Mouse (Mus musculus) forebrain, embryonic 16.5 days (tissue): Measurements from ENCODE around the gene Cacna1f. TPM values are rescaled to one million over a fixed set of nuclear protein-coding genes. Genes with fewer than 3 reads are reported as not detected.

Source experiments
- ATAC-seq: fragments of 200-750 bp; cut with Nextera tagmentation; 2 replicates; pipeline ENCODE4 v1.8.0; 2017; ENCODE audit warnings: mild to moderate bottlenecking, moderate library complexity
- H3K27ac ChIP-seq: fragments of 300-500 bp; sonication (generic); 2 replicates; pipeline ENCODE4 v1.5.1; 2014; ENCODE audit warnings: low read length, control low read depth
- H3K27me3 ChIP-seq: fragments of 300-500 bp; sonication (generic); replicated peaks from 2 replicates; pipeline ENCODE4 v1.6.1; 2014; ENCODE audit warnings: low read length; ENCODE audit not compliant: control insufficient read depth, insufficient read depth
- H3K36me3 ChIP-seq: fragments of 300-500 bp; sonication (generic); 2 replicates; pipeline ENCODE4 v1.6.1; 2014; ENCODE audit not compliant: control insufficient read depth, insufficient read depth
- H3K4me1 ChIP-seq: fragments of 300-500 bp; sonication (generic); replicated peaks from 2 replicates; pipeline ENCODE4 v1.6.1; 2014; ENCODE audit warnings: low read length; ENCODE audit not compliant: control insufficient read depth, insufficient read depth
- H3K4me2 ChIP-seq: fragments of 300-500 bp; sonication (generic); 2 replicates; pipeline ENCODE4 v1.6.1; 2014; ENCODE audit warnings: mild to moderate bottlenecking, low read length, control low read depth
- H3K4me3 ChIP-seq: fragments of 300-500 bp; sonication (generic); replicated peaks from 2 replicates; pipeline ENCODE4 v1.5.1; 2014; ENCODE audit warnings: mild to moderate bottlenecking, low read length, control low read depth
- H3K9ac ChIP-seq: fragments of 300-500 bp; sonication (generic); replicated peaks from 2 replicates; pipeline ENCODE4 v1.6.1; 2014; ENCODE audit warnings: low read depth, low read length, control low read depth
- H3K9me3 ChIP-seq: fragments of 300-500 bp; sonication (generic); 2 replicates; pipeline ENCODE4 v1.6.1; 2016; ENCODE audit warnings: low read length; ENCODE audit not compliant: control insufficient read depth
- WGBS: fragments of 180-500 bp; shearing (Covaris S2); extraction: QIAGEN DNeasy Blood & Tissue Kit; methylation state at CpG from one replicate; pipeline ENCODE4 v1.1.7; 2014; 5-methylcytosine and 5-hydroxymethylcytosine counted together
- polyA plus RNA-seq: library from polyadenylated mRNA; unstranded; fragments of >200 nt; fragmentation: Nextera tagmentation; extraction: Ambion mirVana; gene quantifications from 2 replicates; pipeline ENCODE4 v1.2.1, GENCODE M21; 2015

The Cacna1f gene
- polyA plus RNA-seq, 1 experiment from 2014 or later: 0.06 TPM

DNA sequence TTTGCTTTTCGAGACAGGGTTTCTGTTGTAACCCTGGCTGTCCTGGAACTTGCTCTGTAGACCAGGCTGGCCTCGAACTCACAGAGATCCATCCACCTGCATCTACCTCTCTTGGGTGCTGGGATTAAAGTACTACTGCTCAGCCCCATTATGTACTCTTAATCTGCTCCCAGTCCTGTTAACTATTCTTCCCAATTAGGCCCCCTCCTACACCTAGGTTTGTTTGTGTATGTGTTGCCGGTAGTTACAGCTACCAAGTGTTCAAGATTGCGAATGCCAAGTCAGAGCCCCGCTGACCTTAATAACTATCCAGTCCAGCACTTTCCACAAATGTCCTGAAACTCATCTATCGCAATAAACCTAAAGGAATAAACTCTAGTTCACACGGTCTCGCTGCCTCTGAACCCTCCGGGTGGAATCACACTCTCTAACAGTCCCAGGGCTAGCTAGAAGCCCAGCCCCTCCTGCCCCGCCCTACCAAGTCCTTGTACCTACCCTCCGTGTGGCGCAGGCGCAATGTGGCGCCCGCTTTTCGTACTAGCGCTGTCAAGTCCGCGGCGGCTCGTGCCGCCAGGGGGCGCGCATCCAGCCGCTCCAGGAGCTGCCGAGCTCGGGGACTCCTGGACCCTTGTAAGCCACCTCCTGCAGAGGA lies 72.6 kb downstream of the Cacna1f start:
- Histone ChIP-seq H3K4me1 (no peaks in the 10 kb centered on the region), H3K36me3 (no peaks in the 10 kb centered on the region), H3K27ac (no peak overlapping the region), H3K4me3 (peak overlapping the region; percentile 24), H3K27me3 (no peaks in the 10 kb centered on the region), H3K4me2 (peak overlapping the region; percentile 51), H3K9ac (no peak overlapping the region; the same call in 1 of the 2 replicates), H3K9me3 (no peaks in the 10 kb centered on the region)
- WGBS: 19% methylated on average over 27 of the region's 27 CpGs
- peak; percentile 96 for ATAC-seq

GRCm38 (mm10) chrX:7680057-7680412 lies 73.2 kb downstream of the Cacna1f start:
- Histone ChIP-seq H3K4me1 (no peaks in the 10 kb centered on the region), H3K27me3 (no peaks in the 10 kb centered on the region), H3K4me2 (peak overlapping the region; percentile 51), H3K9ac (no peak overlapping the region; the same call in 1 of the 2 replicates), H3K36me3 (no peaks in the 10 kb centered on the region), H3K27ac (no peak overlapping the region), H3K4me3 (peak overlapping the region; percentile 24), H3K9me3 (no peaks in the 10 kb centered on the region)
- ATAC-seq: peak; percentile 56; the same call in 1 of the 2 replicates
- WGBS: 30% methylated on average over 12 of the region's 12 CpGs

- 61% methylated on average over 14 of the region's 14 CpGs for WGBS
- ATAC-seq: no peak
Measured at GRCm38 (mm10) chrX:7680864-7681263, 74.0 kb downstream of the Cacna1f start, which contains the start of gene Magix. Magix (minus strand) TSS chrX:7681251.

More at GRCm38 (mm10) chrX:7680864-7681263, 74.0 kb downstream of the Cacna1f start, which contains the start of gene Magix:
- peak within 1 kb of the TSS; percentile 51 for H3K4me2 ChIP-seq
- H3K9ac ChIP-seq: no peak within 1 kb of the TSS; the same call in 1 of the 2 replicates
- no peaks in the 10 kb centered on the region for H3K27me3 ChIP-seq
- H3K36me3 ChIP-seq: no peaks in the 10 kb centered on the region
- H3K4me3 ChIP-seq: peak within 1 kb of the TSS; percentile 24; the same call in 1 of the 2 replicates
- H3K9me3 ChIP-seq: no peaks in the 10 kb centered on the region
- H3K4me1 ChIP-seq: no peaks in the 10 kb centered on the region
- H3K27ac ChIP-seq: no peak within 1 kb of the TSS

Other genes starting within 250 kb of the Cacna1f start
- gene Usp27x, start 231.3 kb upstream of the Cacna1f start, polyA plus RNA-seq: 1.3 and 2.0 TPM in 2 replicates
- 0.11 and 0.16 TPM in 2 replicates for gene Foxp3, start 33.4 kb upstream of the Cacna1f start, polyA plus RNA-seq
- 4.1 and 4.6 TPM in 2 replicates for gene Ppp1r3f, start 32.8 kb upstream of the Cacna1f start, polyA plus RNA-seq
- gene Ccdc22, start 1.6 kb upstream of the Cacna1f start, polyA plus RNA-seq: 40.5 and 43.9 TPM in 2 replicates
- gene Syp, start 31.4 kb downstream of the Cacna1f start, polyA plus RNA-seq: 120 and 161 TPM in 2 replicates
- gene Prickle3, start 50.2 kb downstream of the Cacna1f start, polyA plus RNA-seq: 1.5 and 1.6 TPM in 2 replicates
- gene Plp2, start 64.3 kb downstream of the Cacna1f start, polyA plus RNA-seq: 35.1 and 41.7 TPM in 2 replicates
- gene Magix, start 74.2 kb downstream of the Cacna1f start, polyA plus RNA-seq: 0.19 and 0.61 TPM in 2 replicates
- 53.2 and 53.5 TPM in 2 replicates for gene Gpkow, start 90.0 kb downstream of the Cacna1f start, polyA plus RNA-seq
- gene Wdr45, start 107.2 kb downstream of the Cacna1f start, polyA plus RNA-seq: 36.7 and 40.5 TPM in 2 replicates
- gene Gm45208, start 115.2 kb downstream of the Cacna1f start, polyA plus RNA-seq: 0.71 TPM in 1 of 2 replicates, not detected in the other
- gene Praf2, start 121.4 kb downstream of the Cacna1f start, polyA plus RNA-seq: 112 and 119 TPM in 2 replicates
- 50.0 and 64.2 TPM in 2 replicates for gene Ccdc120, start 143.8 kb downstream of the Cacna1f start, polyA plus RNA-seq
- gene Tfe3, start 155.5 kb downstream of the Cacna1f start, polyA plus RNA-seq: 20.4 and 21.9 TPM in 2 replicates
- 72.6 and 81.9 TPM in 2 replicates for gene Gripap1, start 182.7 kb downstream of the Cacna1f start, polyA plus RNA-seq
- 2.8 and 4.0 TPM in 2 replicates for gene Kcnd1, start 215.2 kb downstream of the Cacna1f start, polyA plus RNA-seq
- 49.9 and 54.1 TPM in 2 replicates for gene Otud5, start 234.3 kb downstream of the Cacna1f start, polyA plus RNA-seq